Mouse (Mus musculus) neural tube, embryonic 14.5 days (tissue): ENCODE data around the gene Galnt7. TPM values are rescaled to one million over a fixed set of nuclear protein-coding genes. Genes with fewer than 3 reads are reported as not detected.
A peak's percentile ranks its signal among the peaks of the same experiment; 100 is the strongest.

Source experiments
- ATAC-seq: fragments of 200-750 bp; cut with Nextera tagmentation; 2 replicates; pipeline ENCODE4 v1.8.0; 2017; ENCODE audit warnings: low read depth, mild to moderate bottlenecking, moderate TSS enrichment, moderate library complexity
- H3K27ac ChIP-seq: fragments of 300-500 bp; sonication (generic); 2 replicates; pipeline ENCODE4 v1.5.1; 2014; ENCODE audit warnings: low read depth, mild to moderate bottlenecking, control low read depth, low read length, moderate library complexity, mixed read lengths
- H3K27me3 ChIP-seq: fragments of 300-500 bp; sonication (generic); 2 replicates; pipeline ENCODE4 v1.6.1; 2014; ENCODE audit warnings: low read length; ENCODE audit not compliant: control insufficient read depth, insufficient read depth
- H3K36me3 ChIP-seq: fragments of 300-500 bp; sonication (generic); 2 replicates; pipeline ENCODE4 v1.6.1; 2014; ENCODE audit warnings: low read length, mixed read lengths; ENCODE audit not compliant: control insufficient read depth, insufficient read depth
- H3K4me1 ChIP-seq: fragments of 300-500 bp; sonication (generic); 2 replicates; pipeline ENCODE4 v1.6.1; 2014; ENCODE audit warnings: low read length; ENCODE audit not compliant: control insufficient read depth, insufficient read depth
- H3K4me2 ChIP-seq: fragments of 300-500 bp; sonication (generic); 2 replicates; pipeline ENCODE4 v1.6.1; 2014; ENCODE audit warnings: mild to moderate bottlenecking, low read depth, low read length, control low read depth
- H3K4me3 ChIP-seq: fragments of 300-500 bp; sonication (generic); 2 replicates; pipeline ENCODE4 v1.5.1; 2014; ENCODE audit warnings: low read depth, low read length, control low read depth, mixed read lengths
- H3K9ac ChIP-seq: fragments of 300-500 bp; sonication (generic); replicated peaks from 2 replicates; pipeline ENCODE4 v1.6.1; 2014; ENCODE audit warnings: low read depth, mild to moderate bottlenecking, control low read depth, low read length, mixed read lengths
- H3K9me3 ChIP-seq: fragments of 300-500 bp; sonication (generic); 2 replicates; pipeline ENCODE4 v1.6.1; 2016; ENCODE audit warnings: low read length; ENCODE audit not compliant: control insufficient read depth
- WGBS: fragments of 180-500 bp; shearing (Covaris S2); extraction: QIAGEN DNeasy Blood & Tissue Kit; methylation state at CpG from one replicate; pipeline ENCODE4 v1.1.7; 2014; 5-methylcytosine and 5-hydroxymethylcytosine counted together
- polyA plus RNA-seq: library from polyadenylated mRNA; unstranded; fragments of >200 nt; fragmentation: Nextera tagmentation; extraction: Ambion mirVana; gene quantifications from 2 replicates; pipeline ENCODE4 v1.2.1, GENCODE M21; 2014

Galnt7 gene
- polyA plus RNA-seq, 1 experiment from 2014 or later: 14.7 TPM

- ATAC-seq: peak; percentile 38; the same call in 1 of the 2 replicates
- no peaks in the 10 kb centered on the region for H3K27me3 ChIP-seq
Observed at GRCm38 (mm10) chr8:57569400-57569795, 83.4 kb downstream of the Galnt7 start.

GRCm38 (mm10) chr8:57568633-57569399, 84.0 kb downstream of the Galnt7 start:
- WGBS: 62% methylated on average over 18 of the region's 18 CpGs
- no peak overlapping the region for H3K27ac ChIP-seq
- no peaks in the 10 kb centered on the region for H3K27me3 ChIP-seq
- no peak overlapping the region for H3K4me2 ChIP-seq
- H3K4me3 ChIP-seq: no peak overlapping the region
- no peaks in the 10 kb centered on the region for H3K36me3 ChIP-seq
- no peak overlapping the region for H3K9ac ChIP-seq
- H3K9me3 ChIP-seq: no peaks in the 10 kb centered on the region
- ATAC-seq: peak; percentile 60; the same call in 1 of the 2 replicates
- H3K4me1 ChIP-seq: peaks cover 12% of the 10 kb centered on the region; the same call in 1 of the 2 replicates

More at GRCm38 (mm10) chr8:57569400-57569795, 83.4 kb downstream of the Galnt7 start:
- no peak overlapping the region for H3K27ac ChIP-seq
- no peak overlapping the region for H3K4me2 ChIP-seq
- H3K4me3 ChIP-seq: no peak overlapping the region
- peaks cover 12% of the 10 kb centered on the region; the same call in 1 of the 2 replicates for H3K4me1 ChIP-seq
- H3K36me3 ChIP-seq: no peaks in the 10 kb centered on the region
- H3K9ac ChIP-seq: no peak overlapping the region
- WGBS: 53% methylated on average over 11 of the region's 11 CpGs
- no peaks in the 10 kb centered on the region for H3K9me3 ChIP-seq

- no peaks in the 10 kb centered on the region for H3K9me3 ChIP-seq
- H3K4me3 ChIP-seq: no peak overlapping the region
- no peak overlapping the region for H3K9ac ChIP-seq
- H3K27me3 ChIP-seq: no peaks in the 10 kb centered on the region
- no peak overlapping the region for H3K4me2 ChIP-seq
- no peak for ATAC-seq
- WGBS: 64% methylated on average over 7 of the region's 7 CpGs
- peaks cover 12% of the 10 kb centered on the region; the same call in 1 of the 2 replicates for H3K4me1 ChIP-seq
- no peak overlapping the region for H3K27ac ChIP-seq
- no peaks in the 10 kb centered on the region for H3K36me3 ChIP-seq
Observed at GRCm38 (mm10) chr8:57567998-57568397, 84.8 kb downstream of the Galnt7 start.

- Histone ChIP-seq H3K4me2 (no peak overlapping the region), H3K4me3 (no peak overlapping the region), H3K36me3 (no peaks in the 10 kb centered on the region), H3K27me3 (no peaks in the 10 kb centered on the region), H3K9ac (no peak overlapping the region), H3K27ac (no peak overlapping the region), H3K9me3 (no peaks in the 10 kb centered on the region), H3K4me1 (peaks cover 12% of the 10 kb centered on the region; the same call in 1 of the 2 replicates)
- 81% methylated on average over 6 of the region's 6 CpGs for WGBS
- no peak for ATAC-seq
Observed at GRCm38 (mm10) chr8:57565039-57565438, 87.8 kb downstream of the Galnt7 start.

GRCm38 (mm10) chr8:57563726-57564125, 89.1 kb downstream of the Galnt7 start:
- Histone ChIP-seq H3K9ac (no peak overlapping the region), H3K9me3 (no peaks in the 10 kb centered on the region), H3K4me3 (no peak overlapping the region), H3K4me1 (peaks cover 8% of the 10 kb centered on the region; the same call in 1 of the 2 replicates), H3K27ac (no peak overlapping the region), H3K27me3 (no peaks in the 10 kb centered on the region), H3K4me2 (no peak overlapping the region), H3K36me3 (no peaks in the 10 kb centered on the region)
- ATAC-seq: no peak
- WGBS: 90% methylated on average over 15 of the region's 15 CpGs

GRCm38 (mm10) chr8:57562741-57563140, 90.1 kb downstream of the Galnt7 start:
- Histone ChIP-seq H3K4me2 (no peak overlapping the region), H3K27me3 (no peaks in the 10 kb centered on the region), H3K27ac (no peak overlapping the region), H3K4me3 (no peak overlapping the region), H3K9ac (no peak overlapping the region), H3K4me1 (peaks cover 3% of the 10 kb centered on the region; the same call in 1 of the 2 replicates), H3K36me3 (no peaks in the 10 kb centered on the region), H3K9me3 (no peaks in the 10 kb centered on the region)
- WGBS: 94% methylated on average over 3 of the region's 3 CpGs
- no peak for ATAC-seq

- no peak for ATAC-seq
- no peak overlapping the region for H3K4me2 ChIP-seq
- H3K27me3 ChIP-seq: no peaks in the 10 kb centered on the region
- no peaks in the 10 kb centered on the region for H3K4me1 ChIP-seq
- no peaks in the 10 kb centered on the region for H3K9me3 ChIP-seq
- no peak overlapping the region for H3K9ac ChIP-seq
- H3K27ac ChIP-seq: no peak overlapping the region
- 80% methylated on average over 9 of the region's 9 CpGs for WGBS
- no peak overlapping the region for H3K4me3 ChIP-seq
- no peaks in the 10 kb centered on the region for H3K36me3 ChIP-seq
Observed at GRCm38 (mm10) chr8:57560926-57561325, 91.9 kb downstream of the Galnt7 start.

- no peaks in the 10 kb centered on the region for H3K9me3 ChIP-seq
- WGBS: 92% methylated on average over 14 of the region's 14 CpGs
Observed at GRCm38 (mm10) chr8:57552102-57553032, 100.5 kb downstream of the Galnt7 start.

More at GRCm38 (mm10) chr8:57552102-57553032, 100.5 kb downstream of the Galnt7 start:
- no peaks in the 10 kb centered on the region for H3K27me3 ChIP-seq
- no peak overlapping the region for H3K9ac ChIP-seq
- no peak overlapping the region for H3K4me2 ChIP-seq
- H3K27ac ChIP-seq: no peak overlapping the region
- no peaks in the 10 kb centered on the region for H3K36me3 ChIP-seq
- no peaks in the 10 kb centered on the region for H3K4me1 ChIP-seq
- ATAC-seq: no peak
- no peak overlapping the region for H3K4me3 ChIP-seq
